Mouse (Mus musculus) lung, postnatal 4 days (tissue): ENCODE data around the gene Polr2i.
"Not testable (repeated sequence)": the region's sequence is repeated elsewhere in the genome, so short reads cannot be mapped to it uniquely, and the experiment has no call there.

Source experiments
- DNase-seq, 2 experiments: peaks; one replicate each; pipeline ENCODE4 v3.0.0; 2021

The Polr2i gene

DNA sequence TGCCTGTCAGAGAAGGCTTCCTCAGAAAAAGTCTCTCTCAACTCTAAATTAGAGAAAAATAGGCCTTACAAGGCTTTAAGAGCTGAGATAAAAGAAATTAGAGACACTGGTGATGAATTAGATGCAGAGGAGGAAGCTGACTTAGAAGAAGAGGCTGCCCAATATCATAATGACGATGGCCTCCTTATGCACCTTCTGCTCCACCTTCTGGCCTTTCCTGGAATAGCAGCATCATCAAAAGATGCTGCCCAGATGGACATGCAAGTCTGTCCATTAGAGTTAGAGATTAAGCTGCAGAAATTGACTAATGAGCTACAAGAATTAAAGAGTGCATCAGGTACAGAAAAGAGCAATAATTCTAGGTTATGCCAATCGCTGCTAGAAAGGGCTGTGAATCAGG, 26.4 kb upstream of the Polr2i start:
- DNase-seq, result peak in 1 of 2 experiments; percentile 69

GRCm38 (mm10) chr7:30206364-30206763, 25.4 kb upstream of the Polr2i start:
- DNase-seq, result not testable (repeated sequence)

GRCm38 (mm10) chr7:30211025-30211424, 20.7 kb upstream of the Polr2i start:
- DNase-seq, result no peak

DNA sequence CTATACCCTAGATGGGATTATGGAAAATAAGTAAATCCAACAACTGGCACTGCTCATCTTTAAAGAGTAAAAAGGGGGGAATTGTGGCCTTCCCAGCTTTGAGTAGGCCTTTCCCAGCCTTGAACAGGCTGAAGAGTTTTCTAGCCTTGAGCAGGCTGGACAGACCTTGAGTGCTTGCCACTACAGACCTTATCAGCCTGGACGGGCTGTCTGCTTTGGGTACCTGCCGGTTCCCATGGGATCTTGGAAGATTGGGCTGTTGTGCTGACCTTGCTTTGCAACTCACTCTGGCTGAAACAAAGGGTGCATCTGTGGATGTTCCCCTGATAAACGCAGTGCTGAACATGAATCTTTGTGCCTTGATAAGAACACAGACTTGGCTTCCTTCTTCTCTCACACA, 17.9 kb upstream of the Polr2i start:
- DNase-seq, result no peak

GRCm38 (mm10) chr7:30215875-30216274, 15.9 kb upstream of the Polr2i start:
- DNase-seq, result no peak

DNA sequence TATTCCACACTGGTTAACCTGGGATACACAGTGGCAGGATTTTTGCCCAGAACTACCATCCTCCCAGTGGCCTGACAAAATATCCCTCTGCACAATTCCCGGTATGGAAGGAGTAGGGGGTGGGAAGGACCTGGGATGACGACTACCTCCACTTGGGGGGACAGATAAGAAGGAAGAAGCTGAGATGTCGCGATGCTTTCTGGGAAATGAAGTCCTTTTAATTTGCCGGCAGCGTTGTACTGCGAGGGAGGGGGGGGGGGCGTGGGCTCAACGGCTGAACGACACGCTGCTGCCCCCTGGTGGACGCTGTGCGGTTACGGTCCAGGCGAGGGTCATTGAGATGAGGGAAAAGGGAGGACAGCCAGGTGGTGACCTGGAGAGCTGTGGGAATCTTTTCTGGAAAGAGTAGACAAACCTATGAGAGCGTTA, 15.0 kb upstream of the Polr2i start:
- peak; percentile 68 to 81 for DNase-seq

- no peak for DNase-seq
Observed at GRCm38 (mm10) chr7:30217277-30217676, 14.5 kb upstream of the Polr2i start.

GRCm38 (mm10) chr7:30219293-30220007, 12.3 kb upstream of the Polr2i start:
- peak; percentile 50 to 67 for DNase-seq

GRCm38 (mm10) chr7:30220008-30220356, 11.8 kb upstream of the Polr2i start:
- DNase-seq, result no peak

DNA sequence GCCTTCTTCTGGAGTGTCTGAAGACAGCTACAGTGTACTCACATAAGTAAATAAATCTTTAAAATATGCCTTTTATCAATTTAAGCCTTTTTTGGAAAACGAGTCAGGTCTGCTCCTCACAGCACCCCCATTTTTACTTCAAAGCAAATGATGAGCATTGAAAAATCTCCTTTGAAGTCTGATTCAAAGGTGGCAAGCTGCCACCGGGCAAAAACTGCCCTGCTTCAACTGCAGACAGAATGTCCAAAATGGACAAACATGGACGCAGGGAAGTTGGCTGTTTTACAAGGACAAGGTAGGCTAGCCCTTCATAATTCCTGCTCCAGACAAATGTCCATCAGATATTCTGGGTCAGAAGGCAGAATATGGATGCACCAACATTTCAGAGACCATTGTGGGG, 10.3 kb upstream of the Polr2i start:
- DNase-seq, result no peak

DNA sequence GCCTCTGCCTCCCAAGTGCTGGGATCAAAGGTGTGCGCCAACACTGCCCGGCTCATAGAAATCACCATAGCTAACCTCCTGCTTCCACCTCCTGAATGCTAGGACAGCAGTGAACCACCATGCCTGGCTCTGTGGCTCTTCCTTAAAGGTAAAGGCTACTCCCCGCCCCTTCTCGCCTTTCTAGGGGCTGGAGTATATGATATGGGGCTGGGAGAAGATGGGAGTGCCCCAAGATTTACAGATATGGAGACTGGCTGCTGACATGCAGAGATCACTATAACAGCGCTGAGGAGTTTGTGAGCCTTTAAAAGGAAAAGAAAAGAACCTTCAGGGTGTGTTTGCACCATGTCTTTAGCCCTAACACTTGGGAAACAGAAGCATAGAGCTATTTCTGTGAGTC, 9.5 kb upstream of the Polr2i start:
- no peak for DNase-seq

GRCm38 (mm10) chr7:30224206-30224605, 7.5 kb upstream of the Polr2i start:
- DNase-seq, result no peak

DNA sequence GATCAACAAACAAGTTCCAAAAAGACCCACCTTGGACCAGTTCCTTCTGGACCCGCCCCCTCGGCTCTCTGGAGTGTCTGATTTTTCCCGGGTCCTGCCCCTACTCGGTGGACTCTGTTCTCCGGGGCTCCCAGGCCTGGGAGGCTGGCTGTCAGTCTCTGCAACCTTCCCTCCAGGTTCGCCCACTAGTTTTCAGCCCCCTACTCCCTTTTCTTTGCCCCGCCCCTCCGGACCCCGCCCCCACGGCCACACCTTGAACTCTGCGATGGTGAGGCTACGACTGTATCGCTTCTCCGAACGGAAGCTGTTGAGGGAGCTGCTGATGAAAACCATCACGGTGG, 450 bp upstream of the Polr2i start:
- DNase-seq, result no peak

DNA sequence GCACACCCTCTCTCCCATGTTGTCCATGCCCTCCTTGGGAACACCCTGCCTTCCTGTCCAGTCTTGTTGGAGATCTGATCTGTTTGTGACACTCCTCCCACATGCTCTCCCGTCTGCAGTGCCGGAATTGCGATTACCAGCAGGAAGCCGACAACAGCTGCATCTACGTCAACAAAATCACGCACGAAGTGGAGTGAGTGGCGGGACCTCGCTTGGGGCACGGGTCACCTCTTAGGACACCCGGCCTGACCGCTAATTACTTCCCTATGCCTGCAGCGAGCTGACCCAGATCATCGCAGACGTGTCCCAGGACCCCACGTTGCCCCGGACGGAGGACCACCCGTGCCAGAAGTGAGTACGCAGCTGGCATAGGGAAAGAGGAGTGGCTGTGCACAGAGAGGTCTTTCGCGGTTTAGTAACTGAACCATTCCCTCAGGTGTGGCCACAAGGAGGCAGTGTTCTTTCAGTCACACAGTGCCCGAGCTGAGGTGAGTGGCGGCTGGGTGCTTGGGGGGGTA, 942 bp downstream of the Polr2i start:
- DNase-seq, result peak; percentile 71 to 76

DNA sequence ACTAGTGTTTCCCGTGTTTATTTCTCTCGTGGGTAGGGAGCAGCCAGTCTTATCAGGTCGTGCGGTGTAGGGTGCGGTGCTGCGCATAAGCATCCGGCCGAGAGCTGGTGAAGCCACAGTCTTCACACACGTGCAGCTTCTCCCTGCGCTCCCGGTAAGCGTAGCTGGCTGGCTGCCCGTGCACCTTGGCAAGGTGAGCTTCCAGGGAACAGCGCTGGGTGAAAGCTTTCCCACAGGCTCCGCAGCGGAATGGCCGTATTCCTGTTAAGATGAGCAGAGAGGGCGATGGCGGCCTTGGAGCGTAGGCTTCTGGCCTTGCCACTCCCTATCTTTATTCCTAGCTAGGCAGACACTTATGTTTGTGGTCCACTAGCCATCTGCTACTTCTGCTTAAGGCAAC, 1.6 kb downstream of the Polr2i start:
- DNase-seq, result no peak

- peak; percentile 43 to 84 for DNase-seq
Observed at GRCm38 (mm10) chr7:30234276-30234858, 2.6 kb downstream of the Polr2i start.

DNA sequence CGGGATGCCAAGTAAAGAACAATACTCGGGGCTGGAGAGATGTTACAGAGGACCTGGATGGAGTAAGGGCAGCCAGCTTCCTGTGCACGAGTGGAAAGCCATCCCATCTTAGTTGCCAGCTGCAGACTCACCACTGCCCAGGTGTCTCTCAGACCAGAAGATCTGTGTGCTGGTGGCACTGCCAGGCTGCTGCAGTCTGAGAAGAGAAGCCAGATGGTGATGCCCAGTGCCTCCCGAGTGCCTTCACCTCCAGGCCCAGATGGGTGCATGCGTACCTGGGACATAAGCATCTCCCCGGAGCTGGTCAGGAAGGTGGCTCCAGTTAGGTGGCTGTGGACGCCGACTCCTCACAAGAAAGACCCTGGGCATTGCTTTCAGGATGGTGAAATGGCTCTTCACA, 3.3 kb downstream of the Polr2i start:
- DNase-seq, result no peak

GRCm38 (mm10) chr7:30235625-30236024, 3.9 kb downstream of the Polr2i start, which contains the start of gene Ovol3:
Gene Ovol3, minus strand, starts transcription at chr7:30235725.
- no peak for DNase-seq

GRCm38 (mm10) chr7:30237374-30237773, 5.6 kb downstream of the Polr2i start:
- DNase-seq, result not testable (repeated sequence)

DNA sequence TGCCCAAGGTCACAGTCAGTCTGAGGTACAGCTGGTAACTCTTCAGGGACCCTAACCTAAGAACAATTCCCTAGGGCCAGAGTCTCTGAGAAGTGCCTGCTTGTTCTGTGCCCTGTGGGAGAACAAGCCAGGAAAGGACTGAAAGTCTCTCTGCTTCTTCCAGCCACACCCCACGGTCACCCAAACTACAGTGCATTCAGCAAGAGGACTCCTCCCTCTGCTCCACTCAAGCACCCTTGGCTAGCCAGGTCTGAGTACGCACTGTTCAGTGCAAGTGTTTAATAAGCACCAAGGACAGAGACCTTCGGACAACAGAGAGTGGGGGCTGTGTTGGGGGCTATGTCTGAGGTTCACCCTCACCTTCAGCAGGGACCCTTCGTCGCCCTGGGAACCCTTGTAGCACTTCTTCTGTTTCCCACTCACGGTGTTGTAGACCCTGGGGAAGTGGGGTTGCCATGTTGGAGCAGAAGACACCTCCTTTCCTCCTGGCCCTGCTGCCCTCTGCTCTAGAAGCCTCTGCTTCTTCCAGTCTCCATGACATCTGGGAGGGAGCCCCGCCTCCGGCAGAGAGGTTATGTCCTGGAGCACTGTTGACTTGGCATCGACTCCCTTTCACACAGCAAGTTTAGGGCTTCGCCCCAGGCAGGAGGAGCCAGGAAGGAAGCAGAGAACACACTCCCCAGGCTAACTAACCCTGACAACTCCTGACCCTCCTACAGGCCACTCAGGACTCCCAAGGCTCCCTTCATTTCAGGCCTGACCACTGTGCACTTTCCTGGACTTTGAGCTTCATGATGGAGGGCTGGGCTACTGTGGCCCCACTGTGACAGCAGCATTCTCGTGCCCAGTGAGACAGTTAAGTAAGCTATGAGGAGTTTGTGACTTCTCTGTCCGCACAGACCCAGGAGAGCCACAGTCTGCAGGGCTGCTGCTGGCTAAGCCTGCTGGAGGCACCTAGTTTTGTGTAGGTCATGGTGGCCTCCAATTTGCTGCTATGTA, 20.5 kb downstream of the Polr2i start:
- peak; percentile 28 to 64 for DNase-seq

DNA sequence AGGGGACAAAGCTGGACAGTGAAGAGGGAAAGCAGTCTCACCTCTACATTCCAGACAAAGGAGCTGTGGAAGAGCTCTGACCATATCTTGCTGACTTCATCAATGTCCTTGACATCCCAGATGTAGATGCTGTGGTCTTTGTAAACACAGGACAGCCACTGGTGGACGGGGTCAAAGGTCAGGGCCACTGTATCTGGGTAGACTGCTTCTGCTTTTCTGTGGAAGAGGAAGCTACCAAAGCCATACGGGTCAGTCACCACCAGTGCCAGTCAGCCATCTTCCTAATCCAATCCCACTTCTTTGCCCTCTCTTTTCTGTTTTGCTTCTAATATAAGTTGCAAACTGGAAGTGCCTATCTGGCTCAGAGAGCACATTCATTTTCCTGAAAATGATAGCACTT, 33.3 kb downstream of the Polr2i start:
- peak in 1 of 2 experiments; percentile 27 for DNase-seq

DNA sequence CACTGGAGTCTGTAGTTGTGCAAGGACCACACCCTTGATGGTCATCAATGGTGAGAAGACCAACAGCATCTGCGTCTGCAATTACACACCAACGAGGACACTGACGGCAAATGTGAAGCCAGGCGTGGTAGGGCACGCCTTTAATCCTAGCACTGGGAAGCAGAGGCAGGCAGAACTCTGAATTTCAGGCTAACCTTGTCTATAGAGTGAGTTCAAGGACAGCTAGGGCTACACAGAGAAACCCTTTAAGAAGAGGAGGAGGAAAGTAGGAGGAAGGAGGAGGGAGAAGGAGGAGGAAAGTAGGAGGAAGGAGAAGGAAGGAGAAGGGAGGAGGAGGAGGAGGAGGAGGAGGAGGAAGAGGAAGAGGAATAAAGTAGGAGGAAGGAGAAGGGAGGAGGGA, 33.8 kb downstream of the Polr2i start:
- DNase-seq, result no peak

GRCm38 (mm10) chr7:30265935-30266334, 34.2 kb downstream of the Polr2i start:
- DNase-seq, result no peak
